Mouse (Mus musculus) MEL (cell line): ENCODE measurements around the gene Tmem132c.

Experiments used
- CHD2 ChIP-seq: IDR thresholded peaks from 2 replicates; pipeline ENCODE4 v1.6.1; 2011; ENCODE audit warnings: low read length, improper control_type of control experiment
- CTCF ChIP-seq, 3 experiments: IDR thresholded peaks in 2 of 3; conservative IDR thresholded peaks in 1 of 3; 2 replicates each; pipeline ENCODE4 v1.5.1; 2011 to 2012; ENCODE audit warnings: low read length in 3 of 3, low read depth in 2 of 3, mild to moderate bottlenecking in 2 of 3, improper control_type of control experiment in 1 of 3, inconsistent platforms in 1 of 3, mixed read lengths in 1 of 3, moderate library complexity in 1 of 3; ENCODE audit not compliant: control insufficient read depth in 1 of 3, insufficient read depth in 1 of 3, poor library complexity in 1 of 3, severe bottlenecking in 1 of 3
- E2F4 ChIP-seq: IDR thresholded peaks from 2 replicates; pipeline ENCODE4 v1.6.1; 2011; ENCODE audit warnings: low read depth, low read length, improper control_type of control experiment, borderline replicate concordance
- MEF2A ChIP-seq: IDR thresholded peaks from 2 replicates; pipeline ENCODE4 v1.6.1; 2014; ENCODE audit warnings: low read depth, mild to moderate bottlenecking, inconsistent platforms, low read length, improper control_type of control experiment; ENCODE audit not compliant: poor library complexity, insufficient replicate concordance, severe bottlenecking; ENCODE audit errors: extremely low read depth
- ZMIZ1 ChIP-seq: IDR thresholded peaks from 2 replicates; pipeline ENCODE4 v1.6.1; 2012; ENCODE audit warnings: low read depth, mild to moderate bottlenecking, inconsistent platforms, low read length, improper control_type of control experiment, moderate library complexity

DNA sequence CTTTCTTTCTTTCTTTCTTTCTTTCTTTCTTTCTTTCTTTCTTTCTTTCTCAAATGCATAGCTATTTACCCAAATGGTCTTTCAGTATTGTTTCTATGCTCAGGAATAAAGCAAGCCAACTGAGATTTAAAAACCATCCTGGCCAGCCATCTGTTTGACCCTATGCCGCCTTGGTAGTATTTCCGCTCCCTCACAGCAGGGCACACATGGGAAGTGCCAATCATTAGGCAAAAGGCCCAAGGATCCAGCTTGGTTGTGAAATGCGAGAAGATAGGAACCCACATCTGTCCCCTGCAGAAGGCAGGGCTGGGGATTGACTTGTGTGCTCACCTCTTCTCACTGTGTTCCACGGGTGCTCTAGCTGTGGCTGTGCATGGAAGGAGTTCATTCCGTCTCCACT is 64.1 kb downstream of the Tmem132c start:
- TF ChIP-seq E2F4, result no peak
- TF ChIP-seq CTCF (IDR thresholded peaks at IDR 0.05 in 2 of 3, conservative IDR thresholded peaks at IDR 0.05 in 1 of 3; ENCODE audit: control insufficient read depth in 1 of 3, insufficient read depth in 1 of 3, low read depth in 2 of 3, low read length in 3 of 3, poor library complexity in 1 of 3, severe bottlenecking in 1 of 3), result no peak
- no peak for TF ChIP-seq MEF2A
- no peak for TF ChIP-seq CHD2
- TF ChIP-seq ZMIZ1, result no peak
